Mouse (Mus musculus) liver, embryonic 14.5 days (tissue): Measurements from ENCODE around the gene Olfr172.

Experiments
- CTCF ChIP-seq: IDR thresholded peaks from 2 replicates; pipeline ENCODE4 v1.5.1; 2016; ENCODE audit warnings: antibody characterized with exemption, low read depth, control low read depth
- EP300 ChIP-seq: IDR thresholded peaks from 2 replicates; pipeline ENCODE4 v1.6.1; 2016; ENCODE audit warnings: antibody characterized with exemption, low read depth

- no peak for TF ChIP-seq CTCF
- no peak for TF ChIP-seq EP300
These were observed 24.2 kb downstream of the Olfr172 start for GRCm38 (mm10) chr16:58738800-58739199.
